Mouse (Mus musculus): ENCODE measurements at regions not wholly inside any gene's neighbourhood (a gene's known extent, or its start where the extent isn't known, plus 50 kb on each side); places are given as distances from the start of the nearest gene placed in this dataset.

GRCm38 (mm10) chr9:63860196-63860595, 102.4 kb upstream of the Smad3 start:
- TF ChIP-seq CTCF (conservative IDR thresholded peaks at IDR 0.05; ENCODE audit: low read length), result no peak
- no peak for TF ChIP-seq NANOG (IDR thresholded peaks at IDR 0.05; ENCODE audit: borderline replicate concordance, low read length)

Measured in E14TG2a.4 (cell line).